Mouse (Mus musculus): ENCODE results near the gene Creb3l1.

The Creb3l1 gene

DNA sequence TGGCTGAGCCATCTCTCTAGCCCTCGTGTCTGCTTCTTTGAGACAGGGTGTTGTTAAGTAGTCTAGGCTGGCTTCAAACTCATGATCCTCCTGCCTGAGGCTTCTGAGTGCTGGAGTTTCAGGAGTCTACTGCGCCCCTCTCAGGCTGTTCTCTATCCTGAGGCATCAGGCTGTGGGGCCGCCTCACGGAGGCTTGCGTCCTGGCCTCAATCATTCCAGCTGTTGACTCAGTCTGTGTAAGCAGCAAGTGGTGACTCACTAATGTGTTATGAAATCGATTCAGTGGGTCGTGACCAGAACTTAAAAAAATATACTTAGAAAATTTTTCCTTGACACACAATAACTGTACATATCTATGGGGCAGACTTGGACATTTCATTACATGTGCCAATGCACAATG lies 19.7 kb downstream of the Creb3l1 start:
- DNase-seq (ENCODE audit: low spot score), result no peak

DNA sequence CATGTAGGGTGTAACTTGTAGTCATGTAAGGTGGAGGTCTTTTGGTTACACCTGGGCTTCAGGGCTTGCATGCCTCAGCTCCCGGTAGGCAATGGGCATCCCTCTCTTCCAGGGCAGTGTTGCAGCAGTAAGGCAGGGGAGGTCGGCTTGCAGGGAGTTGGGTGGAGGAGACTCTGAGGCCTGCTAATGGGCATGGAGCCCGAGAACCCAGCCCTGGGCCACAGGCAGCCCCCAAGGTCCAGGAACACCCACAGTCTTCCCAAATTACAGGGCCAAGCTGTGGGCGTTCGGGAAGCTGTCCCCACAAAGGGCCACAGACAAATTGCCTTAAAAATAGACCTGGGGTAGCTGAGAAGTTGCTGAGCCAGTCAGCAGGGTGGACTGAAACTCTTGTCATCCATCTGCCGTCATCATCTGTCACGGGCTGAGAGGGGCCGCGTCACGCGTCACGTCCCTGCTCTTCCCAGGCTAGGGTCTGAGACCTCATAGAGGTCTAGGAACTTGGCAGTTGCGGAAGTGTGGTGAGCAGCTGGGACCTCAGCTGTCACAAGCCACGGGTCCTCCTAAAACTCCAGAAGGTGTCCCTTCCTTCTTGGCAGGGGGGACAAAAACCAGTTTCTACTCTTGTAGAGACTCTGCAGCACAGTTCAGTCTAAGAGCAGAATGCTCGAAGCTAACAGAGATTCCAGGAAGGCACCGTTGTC lies 26.2 kb downstream of the Creb3l1 start:
- no peak for DNase-seq (ENCODE audit: low spot score)

DNA sequence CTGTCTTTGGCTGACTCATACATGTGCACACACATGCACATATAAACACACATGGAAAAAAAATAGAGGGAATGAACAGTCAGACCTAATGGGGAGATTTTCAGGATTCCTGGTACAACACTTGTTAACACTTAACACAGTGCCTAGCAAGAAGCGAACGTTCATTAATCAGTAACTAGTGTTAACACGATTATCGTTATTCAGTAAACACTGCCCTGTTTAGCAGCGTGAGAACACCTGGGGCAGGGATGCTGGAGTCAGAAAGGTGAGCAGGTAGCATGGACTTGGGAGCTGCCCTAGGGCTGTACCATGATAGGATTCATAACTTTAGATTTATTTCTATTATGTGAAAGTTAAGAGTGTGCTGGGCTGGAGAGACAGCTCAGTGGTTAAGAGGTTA lies 28.3 kb downstream of the Creb3l1 start:
- DNase-seq (ENCODE audit: low spot score), result no peak

DNA sequence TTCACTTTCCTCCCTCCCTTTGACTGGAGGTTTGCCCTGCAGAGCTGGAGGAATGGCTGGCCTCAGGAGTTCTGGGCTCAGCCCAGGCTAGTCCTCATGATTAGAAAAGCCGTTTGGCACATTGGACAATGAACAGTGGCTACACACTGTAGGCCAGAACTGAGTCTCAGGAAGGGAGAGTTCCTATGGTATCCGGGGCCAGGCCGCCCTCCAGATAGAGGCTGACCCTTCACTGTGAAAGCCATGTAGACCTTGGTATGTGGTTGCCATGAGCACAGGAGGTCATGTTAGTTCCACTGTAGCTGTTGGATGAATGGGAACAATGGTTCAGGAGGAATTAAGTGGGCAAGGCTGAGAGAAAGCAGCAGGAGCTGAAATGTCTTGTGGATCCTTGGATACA lies 30.9 kb downstream of the Creb3l1 start:
- no peak for DNase-seq (ENCODE audit: low spot score)

DNA sequence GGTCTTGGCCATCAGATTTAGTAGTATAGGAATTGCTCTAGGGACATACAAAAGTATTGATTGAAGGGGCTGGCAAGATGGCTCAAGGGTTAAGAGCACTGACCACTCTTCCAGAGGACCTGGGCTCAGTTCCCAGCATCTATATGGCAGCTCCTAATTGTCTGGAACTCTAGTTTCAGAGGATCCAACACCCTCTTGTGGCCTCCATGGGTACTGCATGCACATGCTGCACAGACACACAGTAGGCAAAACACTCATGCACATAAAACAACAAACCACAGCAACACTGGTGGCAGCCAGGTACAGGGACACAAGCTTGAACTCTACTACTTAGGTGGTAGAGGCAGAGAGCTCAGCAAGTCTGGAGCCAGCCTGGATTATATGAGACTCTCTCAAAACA lies 34.6 kb downstream of the Creb3l1 start:
- DNase-seq (ENCODE audit: low spot score), result no peak

DNA sequence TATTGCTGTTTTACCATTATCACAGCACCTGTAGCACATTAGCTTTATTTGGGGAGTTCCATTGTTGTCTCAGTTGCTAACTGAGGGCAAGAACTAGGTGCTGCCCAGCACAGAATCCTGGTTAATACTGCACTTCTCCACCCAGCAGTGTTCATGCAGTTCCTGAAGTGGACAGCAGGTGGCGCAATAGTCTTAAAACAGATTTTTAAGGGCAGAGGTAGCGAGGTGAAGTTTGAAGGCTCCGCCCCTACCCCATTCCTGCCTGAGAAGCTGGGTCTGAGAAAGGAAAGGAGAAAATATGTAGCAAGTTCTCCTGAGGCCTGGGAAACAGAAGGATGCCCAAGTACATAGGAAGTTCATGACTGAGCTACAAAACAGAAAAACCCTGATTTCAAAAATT lies 36.8 kb downstream of the Creb3l1 start:
- DNase-seq (ENCODE audit: low spot score), result no peak

DNA sequence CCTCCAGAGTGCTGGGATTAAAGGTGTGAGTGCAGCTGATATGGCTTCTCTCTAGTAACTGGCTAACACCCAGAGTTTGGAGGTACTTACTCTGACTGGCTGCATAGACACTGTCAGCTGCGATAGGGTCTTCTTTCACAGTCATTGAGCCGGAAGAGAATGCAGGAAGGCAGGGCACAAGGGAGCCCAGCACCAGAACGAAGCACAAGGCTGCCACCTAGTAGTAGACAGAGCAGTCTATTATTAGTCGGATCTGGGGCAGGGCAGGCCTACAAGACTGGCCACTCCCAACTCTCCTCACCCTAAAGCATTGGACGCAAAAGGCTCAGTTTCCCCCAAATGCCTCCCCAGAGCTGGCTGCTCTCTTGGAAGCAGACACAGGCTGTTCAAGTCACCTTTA lies 38.2 kb downstream of the Creb3l1 start:
- DNase-seq (ENCODE audit: low spot score), result no peak

DNA sequence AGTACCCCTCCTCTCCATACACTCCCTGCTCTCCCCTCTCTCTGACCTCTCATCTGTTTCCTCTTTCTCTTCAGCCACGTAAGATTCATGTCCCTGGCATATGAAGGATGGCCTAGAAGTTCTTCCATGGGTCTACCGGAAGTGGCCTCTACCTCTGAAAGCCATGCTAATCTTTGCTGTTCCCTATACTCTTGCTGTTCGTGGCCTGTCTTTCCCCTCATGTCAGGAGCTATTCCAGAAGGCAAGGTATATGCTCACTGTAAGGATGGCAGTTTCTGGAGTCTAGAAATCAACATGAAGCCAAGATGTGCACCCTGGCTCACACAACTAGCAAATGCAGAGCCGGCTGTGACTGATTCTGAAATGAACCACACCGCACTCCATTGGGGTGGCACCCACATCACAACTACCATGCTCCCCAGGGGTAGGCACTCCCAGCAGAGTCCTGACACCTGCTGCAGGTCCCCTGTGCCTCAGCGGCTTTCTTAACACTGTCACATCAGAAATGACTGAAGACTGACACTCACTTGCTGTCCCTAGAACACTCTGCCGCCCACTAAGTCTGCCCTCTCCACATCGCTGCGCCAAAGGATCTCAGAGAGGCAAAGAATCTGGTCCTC lies 39.3 kb downstream of the Creb3l1 start:
- DNase-seq (ENCODE audit: low spot score), result no peak

DNA sequence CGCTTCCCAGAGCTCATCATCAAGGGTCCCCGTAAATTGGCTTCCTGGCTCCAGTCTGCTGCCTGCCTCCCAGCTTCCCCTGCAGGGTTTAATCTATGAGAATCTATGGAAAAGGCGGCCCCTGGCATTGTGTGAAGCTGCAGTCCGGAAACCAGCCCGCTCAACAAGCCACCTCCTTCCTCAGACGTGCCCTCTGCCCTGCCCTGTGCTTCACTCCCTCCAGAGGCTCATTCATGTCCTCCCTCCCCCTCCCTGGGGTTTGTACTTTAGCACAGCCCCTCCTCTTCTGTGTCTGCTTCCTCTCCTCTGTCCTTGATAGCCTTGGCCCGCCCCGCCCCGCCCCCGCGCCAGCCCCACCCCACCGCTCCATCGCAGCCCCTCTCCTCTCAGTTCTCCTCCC lies 39.9 kb downstream of the Creb3l1 start:
- DNase-seq (ENCODE audit: low spot score), result no peak

DNA sequence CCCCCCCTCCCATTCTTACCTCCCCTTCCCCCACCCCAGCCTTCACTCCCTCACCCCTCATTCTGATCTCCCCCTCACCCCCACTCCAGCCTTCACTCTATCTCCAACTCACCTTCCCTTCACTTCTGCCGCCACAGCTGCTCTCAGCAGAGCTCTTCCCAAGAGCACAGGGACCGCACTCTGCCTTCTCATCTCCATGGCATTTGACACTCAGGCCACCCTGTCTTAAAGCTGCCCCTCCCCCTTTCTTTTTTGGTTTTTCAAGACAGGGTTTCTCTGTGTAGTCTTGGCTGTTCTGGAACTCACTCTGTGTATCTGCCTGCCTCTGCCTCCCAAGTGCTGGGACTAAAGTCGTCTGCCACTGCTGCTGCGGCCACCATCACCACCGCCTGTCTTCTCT lies 43.5 kb downstream of the Creb3l1 start:
- DNase-seq (ENCODE audit: low spot score), result no peak

DNA sequence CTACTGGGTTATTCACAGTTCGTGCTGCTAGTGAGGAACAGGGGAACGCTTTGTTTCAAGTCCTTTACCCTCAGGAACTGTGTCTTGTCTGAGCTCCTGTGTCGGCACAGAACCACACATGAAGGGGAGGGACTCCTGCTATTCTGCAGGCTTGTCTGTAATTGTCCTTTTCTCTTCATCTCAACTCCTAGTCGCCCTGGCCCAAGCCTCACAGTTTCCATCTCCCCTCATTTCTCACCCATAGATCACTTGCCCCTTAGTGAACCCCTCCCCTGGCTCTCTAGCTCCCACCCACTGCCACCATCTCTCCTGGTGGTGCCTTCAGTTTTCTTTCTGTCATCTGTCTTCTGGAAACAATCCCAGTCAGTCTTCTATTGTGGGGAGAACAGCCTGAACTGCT lies 44.1 kb downstream of the Creb3l1 start:
- no peak for DNase-seq (ENCODE audit: low spot score)

DNA sequence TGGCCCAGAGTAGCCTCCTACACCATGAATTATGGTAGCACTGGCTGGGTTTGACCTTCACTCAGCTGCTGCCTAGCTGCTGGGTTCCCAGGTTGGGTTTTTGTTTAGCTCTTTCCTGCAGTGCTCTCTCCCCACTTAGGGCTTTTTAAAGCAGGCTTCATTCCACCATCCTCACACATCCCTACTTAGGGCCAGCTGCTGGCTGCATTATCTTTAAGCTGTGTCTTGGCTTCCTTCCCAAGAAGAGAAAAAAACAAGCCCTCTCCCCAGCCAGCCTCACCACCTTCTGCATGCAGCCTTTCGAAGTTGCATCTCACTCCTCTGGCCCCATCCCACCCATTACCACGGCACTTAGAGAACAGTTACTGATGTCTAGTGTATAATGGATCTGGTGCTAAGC lies 45.8 kb downstream of the Creb3l1 start:
- DNase-seq (ENCODE audit: low spot score), result no peak

DNA sequence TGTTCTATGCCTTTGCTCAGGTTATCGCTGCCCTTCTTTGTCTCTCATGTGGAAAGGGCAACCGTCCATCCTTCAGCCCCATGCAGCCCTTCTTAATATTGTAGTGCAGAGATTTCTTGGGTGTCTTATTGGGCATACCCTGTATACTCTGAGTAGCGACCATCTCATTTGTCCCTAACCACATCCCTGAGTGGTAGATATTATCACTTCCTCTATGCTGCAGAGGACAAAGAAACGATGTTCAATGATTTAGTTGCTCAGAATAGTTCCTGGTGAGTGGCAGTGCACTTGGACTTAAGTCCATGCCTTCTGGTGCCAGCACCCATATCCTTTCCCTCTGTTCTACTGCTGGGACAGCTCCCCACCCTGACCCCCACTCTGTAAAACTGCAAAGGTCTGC lies 46.3 kb downstream of the Creb3l1 start:
- DNase-seq (ENCODE audit: low spot score), result no peak

DNA sequence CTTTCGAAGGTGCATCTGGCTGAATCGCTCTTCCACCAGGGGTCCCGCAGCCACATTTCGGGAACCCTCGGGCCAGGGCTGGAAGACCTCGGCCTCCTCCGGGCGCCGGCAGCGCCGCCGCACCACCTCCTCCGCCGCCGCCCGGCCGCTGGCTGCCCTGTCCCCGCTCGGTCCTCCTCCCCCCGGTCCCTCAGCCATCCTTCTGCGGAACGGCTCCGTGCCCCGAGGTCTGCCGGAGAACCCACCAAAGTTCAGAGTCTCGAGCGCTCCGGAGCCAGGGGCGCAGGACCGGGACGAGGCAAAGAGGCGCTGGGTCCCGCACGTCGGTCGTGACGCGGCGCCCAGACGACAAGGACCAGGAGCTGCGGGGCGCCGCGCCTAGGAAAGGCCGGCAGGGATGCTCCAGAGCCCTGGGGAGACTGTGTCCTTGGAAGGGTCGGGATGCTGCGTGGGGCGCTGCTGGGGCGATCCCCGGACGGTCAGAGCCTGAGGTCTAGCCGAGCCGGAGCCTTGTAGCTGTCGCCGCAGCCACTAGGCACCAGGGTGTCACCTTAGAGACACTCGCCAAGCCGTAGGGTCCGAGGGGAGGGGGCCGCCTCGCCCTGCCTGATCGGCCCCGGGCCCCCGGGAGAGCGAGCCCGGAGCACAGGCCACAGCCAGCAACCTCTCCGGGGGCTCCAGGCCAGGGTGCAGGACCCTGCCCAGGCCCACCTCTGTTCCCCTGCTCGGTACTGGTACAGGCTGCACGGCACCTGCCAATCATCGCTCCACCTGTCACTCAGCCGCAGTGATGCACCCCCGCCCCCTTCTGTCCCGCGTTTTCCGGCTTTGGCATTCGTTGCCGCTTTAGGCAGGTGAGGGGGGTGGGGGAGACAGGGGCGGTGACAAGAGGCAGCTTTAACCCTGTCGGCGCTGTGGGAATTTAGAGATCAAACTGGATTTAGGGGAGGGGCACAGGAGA lies 48.4 kb downstream of the Creb3l1 start, which contains the start of gene Dgkz:
Gene Dgkz, minus strand, starts transcription at position 284 of the 961 bp plus-strand sequence.
- DNase-seq (ENCODE audit: low spot score), result no peak

DNA sequence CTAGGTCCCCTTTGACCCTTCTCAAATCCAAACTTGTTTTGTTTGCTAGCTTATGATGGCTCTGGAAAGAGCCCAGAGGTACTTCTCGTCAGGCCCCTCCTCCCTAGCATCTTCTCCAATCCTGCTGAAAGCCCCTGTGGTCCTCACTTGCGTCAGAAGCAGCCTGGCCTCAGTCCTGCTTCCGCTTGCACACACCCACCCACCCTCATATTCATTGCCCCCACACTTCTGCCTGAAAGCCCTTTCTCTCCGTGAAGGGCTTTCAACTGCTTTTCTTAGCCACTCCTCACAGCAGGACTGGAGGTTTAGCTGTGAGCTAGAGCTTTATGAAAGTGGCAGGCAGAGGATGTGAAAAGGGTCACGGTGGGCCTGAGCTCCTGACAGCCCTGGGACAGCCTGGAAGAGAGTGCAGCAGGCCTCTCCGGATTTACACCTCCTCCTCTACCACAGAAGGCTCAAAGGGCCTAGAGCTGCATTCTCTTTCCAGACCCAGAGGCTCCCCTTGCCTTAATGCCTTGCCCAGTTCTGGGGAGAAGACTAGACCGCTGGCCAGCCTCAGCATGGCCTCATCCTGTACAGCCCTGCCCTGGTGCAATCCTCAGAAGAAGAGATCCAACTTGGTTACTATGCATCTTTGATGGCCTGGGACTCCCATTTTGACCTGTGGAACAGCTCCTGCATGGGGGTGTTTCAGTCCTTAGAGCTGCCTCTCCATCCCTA lies 50.7 kb downstream of the Creb3l1 start:
- no peak for DNase-seq (ENCODE audit: low spot score)

DNA sequence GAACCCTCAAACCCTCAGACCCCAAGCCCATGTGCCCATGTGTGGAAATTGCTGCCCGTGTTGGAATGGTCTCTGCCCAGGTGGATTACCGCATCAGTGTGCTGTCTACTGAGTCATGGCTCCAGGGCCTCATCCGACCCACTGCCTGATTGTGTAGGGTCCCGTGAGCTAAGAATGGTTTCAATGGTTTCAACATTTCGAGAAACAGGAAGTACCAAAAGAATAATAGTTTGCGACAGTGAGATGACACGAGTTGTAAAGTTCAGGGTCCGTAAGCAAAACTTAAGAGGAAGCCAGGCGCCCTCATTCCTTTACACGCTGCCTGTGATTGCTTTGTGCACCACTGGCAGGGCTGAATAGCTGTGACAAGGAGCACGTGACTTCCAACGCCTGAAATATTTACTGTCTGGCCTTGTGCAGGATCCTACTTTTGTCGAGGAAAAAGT lies 52.2 kb downstream of the Creb3l1 start:
- DNase-seq (ENCODE audit: low spot score), result no peak

DNA sequence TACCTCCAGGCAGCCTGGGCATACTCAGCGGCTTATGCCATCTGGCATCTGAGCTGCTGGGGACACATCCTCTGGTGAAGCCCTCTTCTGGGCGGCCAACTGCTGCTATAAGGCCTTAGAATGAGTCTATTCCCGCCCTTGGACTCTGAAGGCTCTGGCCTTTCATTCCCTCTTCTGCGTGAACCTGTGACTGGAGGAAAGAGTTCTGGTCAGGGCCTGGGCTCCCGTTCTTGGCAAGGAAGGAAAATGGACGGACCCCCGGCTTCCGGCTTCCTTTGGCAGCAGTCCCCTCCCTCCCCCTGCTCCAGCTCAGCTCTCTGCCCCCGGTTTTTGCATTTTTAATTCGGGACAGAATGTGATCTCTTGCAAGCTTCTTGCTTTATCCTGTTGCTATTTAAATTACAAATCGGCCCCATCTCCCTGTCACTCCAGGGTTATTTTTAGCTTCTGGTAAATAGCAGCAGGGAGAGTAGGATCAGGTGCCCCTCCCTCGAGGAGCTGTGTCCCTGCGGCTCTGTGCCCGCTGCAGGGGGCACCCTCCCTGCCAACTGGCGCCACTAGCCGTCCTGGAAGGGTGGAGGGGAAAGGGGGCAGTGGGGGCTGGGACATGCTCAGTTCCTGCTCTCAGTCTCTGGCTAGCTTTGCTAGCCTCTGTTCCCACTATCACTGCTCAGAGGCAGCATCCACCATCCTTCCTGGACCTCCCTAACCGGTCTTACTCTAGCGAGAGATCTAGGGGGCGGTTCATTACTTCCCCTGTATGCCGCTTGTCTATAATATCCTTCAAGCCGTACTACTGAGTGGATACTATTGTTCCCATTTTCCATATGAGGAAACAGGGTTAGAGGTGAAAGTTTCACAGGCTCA lies 52.8 kb downstream of the Creb3l1 start:
- DNase-seq (ENCODE audit: low spot score), result no peak

DNA sequence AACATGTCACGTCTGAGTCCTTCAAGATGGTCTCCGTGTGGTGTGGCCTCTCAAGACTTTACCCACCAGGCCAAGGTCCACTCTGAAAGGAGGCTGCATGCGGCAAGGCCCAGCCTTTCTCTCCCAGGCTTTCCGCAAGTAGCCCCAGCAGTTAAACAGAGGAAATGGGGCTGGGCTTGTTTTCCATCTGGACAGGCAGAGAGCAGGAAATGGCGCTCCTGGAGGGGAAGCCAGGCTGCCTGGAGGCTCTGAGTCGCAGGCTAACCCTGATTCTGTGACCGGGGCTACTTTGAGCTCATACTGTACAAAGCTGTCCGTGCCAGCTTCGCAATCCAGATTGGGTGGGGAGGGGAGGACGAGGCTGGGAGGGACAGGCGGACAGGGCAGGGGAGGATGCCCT lies 56.3 kb downstream of the Creb3l1 start:
- DNase-seq (ENCODE audit: low spot score), result no peak

DNA sequence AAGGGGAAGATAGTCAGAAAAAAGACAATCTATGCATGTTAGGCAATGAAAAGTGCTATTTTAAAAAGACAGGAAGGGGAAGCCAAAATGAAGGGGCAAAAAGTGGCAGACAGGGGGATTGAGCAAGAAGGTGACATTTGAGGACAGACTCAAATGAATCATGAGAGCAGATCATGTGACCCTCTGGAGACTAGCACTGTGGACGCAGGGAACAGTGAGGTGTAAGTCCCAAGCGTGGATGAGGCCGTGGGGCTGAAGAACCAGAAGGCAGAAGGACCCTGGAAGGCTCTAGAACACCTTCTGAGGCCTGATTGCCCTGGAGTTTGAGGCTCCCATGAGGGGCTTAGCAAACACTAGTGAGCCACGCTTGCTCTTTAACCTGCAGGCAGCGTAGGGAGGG lies 57.9 kb downstream of the Creb3l1 start:
- DNase-seq (ENCODE audit: low spot score), result no peak

DNA sequence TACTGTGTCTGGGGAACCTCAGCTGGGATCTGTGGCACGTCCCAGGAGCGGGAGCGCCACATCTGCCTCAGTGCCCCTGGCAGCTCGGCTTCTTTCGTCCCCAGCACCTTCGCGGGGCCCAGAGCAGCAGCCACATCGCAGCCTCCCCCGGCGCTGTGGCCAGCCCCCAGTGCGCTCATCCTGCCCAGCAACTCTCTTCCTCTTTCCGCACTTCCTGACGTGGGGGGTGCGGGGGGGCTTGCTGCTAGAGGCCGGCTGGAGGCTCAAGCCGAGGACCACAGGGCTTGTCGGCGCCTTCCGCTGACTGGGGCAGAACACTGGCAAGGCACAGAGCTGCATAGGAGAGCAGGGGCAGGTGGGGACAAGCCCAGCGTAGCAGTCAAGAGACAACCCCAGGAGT lies 58.9 kb downstream of the Creb3l1 start:
- DNase-seq (ENCODE audit: low spot score), result no peak

DNA sequence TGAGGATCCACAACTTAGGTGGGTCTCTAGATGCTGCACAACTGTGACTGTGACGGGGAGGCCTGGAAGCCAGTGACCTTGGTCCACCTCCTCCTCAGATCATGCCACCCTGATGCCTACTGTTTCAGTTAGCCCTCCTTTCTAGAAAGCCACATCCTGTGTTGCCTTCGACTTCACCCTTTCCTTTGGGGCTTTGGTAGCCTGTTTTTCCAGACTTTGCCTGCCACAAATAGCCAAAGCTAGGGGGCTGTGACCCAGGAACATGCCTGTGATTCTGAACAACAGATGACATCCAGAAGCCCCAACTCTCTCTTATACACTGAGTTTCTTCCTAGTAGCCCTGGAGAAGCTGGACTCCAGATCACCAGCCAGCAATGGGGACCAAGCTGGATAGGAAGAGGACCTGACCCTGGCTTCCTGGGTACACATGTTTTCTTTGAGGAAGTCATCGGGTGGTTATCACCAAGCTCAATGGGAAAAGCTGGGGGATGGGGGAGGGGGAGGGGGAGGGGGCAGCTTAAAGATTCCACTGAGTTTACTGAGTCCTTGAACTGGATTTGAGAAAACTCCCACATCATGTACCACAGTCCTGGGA lies 59.6 kb downstream of the Creb3l1 start:
- no peak for DNase-seq (ENCODE audit: low spot score)

Data from left cerebral cortex, adult 11 months (tissue).